Mouse (Mus musculus): ENCODE results near the gene Pik3r3. TPM values are rescaled to one million over a fixed set of nuclear protein-coding genes. Genes with fewer than 3 reads are reported as not detected.

The Pik3r3 gene
- polyA plus RNA-seq (2017; shearing (Covaris generic)), result 2.9 TPM

DNA sequence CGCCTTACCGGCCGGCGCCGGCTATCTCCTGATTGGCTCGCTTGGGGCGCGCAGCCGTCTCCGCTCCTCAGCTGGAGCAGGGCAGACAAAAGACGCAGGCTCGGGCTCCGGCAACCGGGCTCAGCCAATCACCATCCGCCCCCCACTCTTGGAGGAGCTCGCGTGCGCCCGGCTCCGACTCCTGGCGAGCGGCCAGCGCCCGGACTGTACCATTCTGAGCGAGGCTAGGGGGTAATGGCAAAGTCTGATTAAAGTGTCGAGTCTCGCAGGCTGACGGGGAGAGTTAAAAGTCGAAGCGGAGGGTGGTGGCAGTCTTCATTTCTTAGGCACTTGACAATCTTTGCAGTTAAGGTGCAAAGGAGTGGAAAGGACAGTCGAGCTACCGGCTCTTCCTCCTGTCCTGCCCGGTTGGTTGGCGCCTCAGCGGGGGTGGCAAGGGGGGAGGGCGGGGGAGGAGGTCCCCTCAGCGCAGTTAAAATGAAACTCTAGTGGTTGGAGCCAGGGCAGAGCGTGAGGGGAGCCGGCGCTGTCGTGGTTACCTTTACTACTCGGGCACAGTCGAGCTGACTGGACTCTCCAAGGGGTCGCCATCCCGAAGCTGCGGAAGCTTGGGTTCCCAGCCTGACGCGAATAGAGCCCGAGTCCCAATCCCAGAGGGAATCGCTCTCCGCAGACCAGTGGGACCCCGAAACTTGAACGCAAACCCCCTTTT is at the start of gene Pik3r3:
Pik3r3 (plus strand) TSS at position 479 of the 712 bp plus-strand sequence.

GRCm38 (mm10) chr4:116173072-116173471 is 48.3 kb upstream of the Pik3r3 start, which contains the start of the genes 1700042G07Rik and Gm49337:
TSS of gene 1700042G07Rik (plus strand) at chr4:116173372.
TSS of gene Gm49337 (plus strand) at chr4:116173384.

Other genes with a start within 250 kb of the Pik3r3 start
- gene Faah, start 203.7 kb upstream of the Pik3r3 start, polyA plus RNA-seq (2017; shearing (Covaris generic)), result 192 TPM
- gene Nsun4, start 167.7 kb upstream of the Pik3r3 start, polyA plus RNA-seq (2017; shearing (Covaris generic)), result 53.4 TPM
- gene Uqcrh, start 146.5 kb upstream of the Pik3r3 start, polyA plus RNA-seq (2017; shearing (Covaris generic)), result 472 TPM
- gene Lrrc41, start 146.3 kb upstream of the Pik3r3 start, polyA plus RNA-seq (2017; shearing (Covaris generic)), result 42.7 TPM
- gene Rad54l, start 97.9 kb upstream of the Pik3r3 start, polyA plus RNA-seq (2017; shearing (Covaris generic)), result 0.97 TPM
- 22.9 TPM for gene Pomgnt1, start 97.8 kb upstream of the Pik3r3 start, polyA plus RNA-seq (2017; shearing (Covaris generic))
- not detected for gene Lurap1, start 70.3 kb upstream of the Pik3r3 start, polyA plus RNA-seq (2017; shearing (Covaris generic))
- not detected for gene Tspan1, start 54.0 kb upstream of the Pik3r3 start, polyA plus RNA-seq (2017; shearing (Covaris generic))
- gene 1700042G07Rik, start 48.2 kb upstream of the Pik3r3 start, polyA plus RNA-seq (2017; shearing (Covaris generic)), result not detected
- gene Gm49337, start 48.2 kb upstream of the Pik3r3 start, polyA plus RNA-seq (2017; shearing (Covaris generic)), result not detected
- gene Mast2, start 242.6 kb downstream of the Pik3r3 start, polyA plus RNA-seq (2017; shearing (Covaris generic)), result 16.0 TPM

All from naive thymus-derived CD4-positive, alpha-beta T cell, adult 5 months (primary cell).